Mouse (Mus musculus): ENCODE data around the gene Nrros. TPM values are rescaled to one million over a fixed set of nuclear protein-coding genes. Genes with fewer than 3 reads are reported as not detected.
A peak's percentile ranks its signal among the peaks of the same experiment; 100 is the strongest.

Gene Nrros
- total and polyA plus RNA-seq, 2 experiments, result 4.1 to 5.9 TPM

GRCm38 (mm10) chr16:32158966-32159365 lies 6.4 kb downstream of the Nrros start:
- WGBS, result 92% methylated on average over 3 of the region's 3 CpGs
- Histone ChIP-seq H3K9ac (ENCODE audit: low read depth, low read length) (no peak overlapping the region), H3K79me2 (ENCODE audit: control insufficient read depth, insufficient read depth, low read length) (no peaks in the 10 kb centered on the region), H3K36me3 (ENCODE audit: control insufficient read depth, insufficient read depth, low read length) (no peaks in the 10 kb centered on the region), H3K4me3 (ENCODE audit: insufficient read depth, low read depth, low read length) (no peak overlapping the region), H3K27ac (replicated peaks; ENCODE audit: insufficient read depth, low read depth, low read length) (no peak overlapping the region), H3K27me3 (ENCODE audit: control insufficient read depth, insufficient read depth, low read length) (no peaks in the 10 kb centered on the region), H3K4me1 (ENCODE audit: control insufficient read depth, insufficient read depth, low read length) (peaks cover 12% of the 10 kb centered on the region)
- no peak for TF ChIP-seq POLR2A (IDR thresholded peaks at IDR 0.05; ENCODE audit: extremely low read depth, insufficient read depth, low read length)
- no peak for TF ChIP-seq CTCF (IDR thresholded peaks at IDR 0.05; ENCODE audit: low read depth, low read length)
- no peak for DNase-seq (ENCODE audit: extremely low read depth, low read depth, low spot score)

- no peak overlapping the region for H3K4me3 ChIP-seq (ENCODE audit: insufficient read depth, low read depth, low read length)
- TF ChIP-seq CTCF (IDR thresholded peaks at IDR 0.05; ENCODE audit: low read depth, low read length) (no peak), POLR2A (IDR thresholded peaks at IDR 0.05; ENCODE audit: extremely low read depth, insufficient read depth, low read length) (no peak)
- H3K4me1 ChIP-seq (ENCODE audit: control insufficient read depth, insufficient read depth, low read length), result peaks cover 10% of the 10 kb centered on the region
- H3K27me3 ChIP-seq (ENCODE audit: control insufficient read depth, insufficient read depth, low read length), result no peaks in the 10 kb centered on the region
- peak; percentile 99 for DNase-seq (ENCODE audit: extremely low read depth, low read depth, low spot score)
- peaks cover 3% of the 10 kb centered on the region; the same call in 1 of the 2 replicates for H3K36me3 ChIP-seq (ENCODE audit: control insufficient read depth, insufficient read depth, low read length)
- WGBS, result 19% methylated on average over 2 of the region's 2 CpGs
- H3K27ac ChIP-seq (replicated peaks; ENCODE audit: insufficient read depth, low read depth, low read length), result peak overlapping the region; percentile 90
- H3K79me2 ChIP-seq (ENCODE audit: control insufficient read depth, insufficient read depth, low read length), result no peaks in the 10 kb centered on the region
- peak overlapping the region; percentile 46; the same call in 1 of the 2 replicates for H3K9ac ChIP-seq (ENCODE audit: low read depth, low read length)
Measured at GRCm38 (mm10) chr16:32157369-32157768, 8.0 kb downstream of the Nrros start.

- WGBS, result 40% methylated on average over 3 of the region's 3 CpGs
- Histone ChIP-seq H3K36me3 (ENCODE audit: control insufficient read depth, insufficient read depth, low read length) (peaks cover 3% of the 10 kb centered on the region; the same call in 1 of the 2 replicates), H3K4me1 (ENCODE audit: control insufficient read depth, insufficient read depth, low read length) (peaks cover 10% of the 10 kb centered on the region), H3K4me3 (ENCODE audit: insufficient read depth, low read depth, low read length) (no peak overlapping the region), H3K79me2 (ENCODE audit: control insufficient read depth, insufficient read depth, low read length) (no peaks in the 10 kb centered on the region), H3K27me3 (ENCODE audit: control insufficient read depth, insufficient read depth, low read length) (no peaks in the 10 kb centered on the region), H3K27ac (replicated peaks; ENCODE audit: insufficient read depth, low read depth, low read length) (peak overlapping the region; percentile 90), H3K9ac (ENCODE audit: low read depth, low read length) (0 out of 2 replicates have a peak overlapping the region, but pooled peaks have one; percentile 12)
- TF ChIP-seq CTCF (IDR thresholded peaks at IDR 0.05; ENCODE audit: low read depth, low read length) (no peak), POLR2A (IDR thresholded peaks at IDR 0.05; ENCODE audit: extremely low read depth, insufficient read depth, low read length) (no peak)
- no peak for DNase-seq (ENCODE audit: extremely low read depth, low read depth, low spot score)
Measured at GRCm38 (mm10) chr16:32156719-32157118, 8.7 kb downstream of the Nrros start.

GRCm38 (mm10) chr16:32154437-32154836 lies 11.0 kb downstream of the Nrros start:
- TF ChIP-seq CTCF (IDR thresholded peaks at IDR 0.05; ENCODE audit: low read depth, low read length) (no peak), POLR2A (IDR thresholded peaks at IDR 0.05; ENCODE audit: extremely low read depth, insufficient read depth, low read length) (no peak)
- Histone ChIP-seq H3K9ac (ENCODE audit: low read depth, low read length) (no peak overlapping the region), H3K4me3 (ENCODE audit: insufficient read depth, low read depth, low read length) (no peak overlapping the region), H3K27ac (replicated peaks; ENCODE audit: insufficient read depth, low read depth, low read length) (peak overlapping the region; percentile 15; the same call in 1 of the 2 replicates), H3K79me2 (ENCODE audit: control insufficient read depth, insufficient read depth, low read length) (no peaks in the 10 kb centered on the region), H3K36me3 (ENCODE audit: control insufficient read depth, insufficient read depth, low read length) (peaks cover 3% of the 10 kb centered on the region; the same call in 1 of the 2 replicates), H3K27me3 (ENCODE audit: control insufficient read depth, insufficient read depth, low read length) (no peaks in the 10 kb centered on the region), H3K4me1 (ENCODE audit: control insufficient read depth, insufficient read depth, low read length) (peaks cover 10% of the 10 kb centered on the region)
- no peak for DNase-seq (ENCODE audit: extremely low read depth, low read depth, low spot score)
- 51% methylated on average over 13 of the region's 13 CpGs for WGBS

GRCm38 (mm10) chr16:32153976-32154375 lies 11.4 kb downstream of the Nrros start:
- no peaks in the 10 kb centered on the region for H3K79me2 ChIP-seq (ENCODE audit: control insufficient read depth, insufficient read depth, low read length)
- TF ChIP-seq CTCF (IDR thresholded peaks at IDR 0.05; ENCODE audit: low read depth, low read length) (no peak), POLR2A (IDR thresholded peaks at IDR 0.05; ENCODE audit: extremely low read depth, insufficient read depth, low read length) (no peak)
- no peak for DNase-seq (ENCODE audit: extremely low read depth, low read depth, low spot score)
- H3K4me3 ChIP-seq (ENCODE audit: insufficient read depth, low read depth, low read length), result no peak overlapping the region
- no peaks in the 10 kb centered on the region for H3K27me3 ChIP-seq (ENCODE audit: control insufficient read depth, insufficient read depth, low read length)
- peak overlapping the region; percentile 15; the same call in 1 of the 2 replicates for H3K27ac ChIP-seq (replicated peaks; ENCODE audit: insufficient read depth, low read depth, low read length)
- H3K36me3 ChIP-seq (ENCODE audit: control insufficient read depth, insufficient read depth, low read length), result peaks cover 3% of the 10 kb centered on the region; the same call in 1 of the 2 replicates
- H3K9ac ChIP-seq (ENCODE audit: low read depth, low read length), result no peak overlapping the region
- 100% methylated on average over 1 of the region's 1 CpGs for WGBS
- peaks cover 10% of the 10 kb centered on the region for H3K4me1 ChIP-seq (ENCODE audit: control insufficient read depth, insufficient read depth, low read length)

GRCm38 (mm10) chr16:32147589-32148207 lies 17.7 kb downstream of the Nrros start:
- Histone ChIP-seq H3K4me3 (ENCODE audit: insufficient read depth, low read depth, low read length) (no peak overlapping the region), H3K4me1 (ENCODE audit: control insufficient read depth, insufficient read depth, low read length) (no peaks in the 10 kb centered on the region), H3K36me3 (ENCODE audit: control insufficient read depth, insufficient read depth, low read length) (peaks cover 2% of the 10 kb centered on the region; the same call in 1 of the 2 replicates), H3K27ac (replicated peaks; ENCODE audit: insufficient read depth, low read depth, low read length) (peak overlapping the region; percentile 33; the same call in 1 of the 2 replicates), H3K27me3 (ENCODE audit: control insufficient read depth, insufficient read depth, low read length) (no peaks in the 10 kb centered on the region), H3K79me2 (ENCODE audit: control insufficient read depth, insufficient read depth, low read length) (no peaks in the 10 kb centered on the region), H3K9ac (ENCODE audit: low read depth, low read length) (no peak overlapping the region)
- peak; percentile 31 for DNase-seq (ENCODE audit: extremely low read depth, low read depth, low spot score)
- WGBS, result 47% methylated on average over 12 of the region's 13 CpGs
- no peak for TF ChIP-seq CTCF (IDR thresholded peaks at IDR 0.05; ENCODE audit: low read depth, low read length)
- no peak for TF ChIP-seq POLR2A (IDR thresholded peaks at IDR 0.05; ENCODE audit: extremely low read depth, insufficient read depth, low read length)
